Mouse (Mus musculus) liver, postnatal 0 days (tissue): ENCODE results near the gene Sgk1. TPM values are rescaled to one million over a fixed set of nuclear protein-coding genes. Genes with fewer than 3 reads are reported as not detected.

ENCODE experiments used
- ATAC-seq: fragments of 200-750 bp; cut with Nextera tagmentation; 2 replicates; pipeline ENCODE4 v1.8.0; 2017; ENCODE audit warnings: mild to moderate bottlenecking, moderate library complexity
- DNase-seq: peaks from one replicate; pipeline ENCODE4 v3.0.0-alpha.2; 2016
- H3K27ac ChIP-seq: fragments of 300-500 bp; sonication (generic); 2 replicates; pipeline ENCODE4 v1.5.1; 2014; ENCODE audit warnings: antibody characterized with exemption, moderate library complexity, mild to moderate bottlenecking, low read depth
- H3K27me3 ChIP-seq: fragments of 300-500 bp; sonication (generic); 2 replicates; pipeline ENCODE4 v1.6.1; 2014; ENCODE audit warnings: low read length, control low read depth, mixed read lengths; ENCODE audit not compliant: insufficient read depth
- H3K36me3 ChIP-seq: fragments of 300-500 bp; sonication (generic); replicated peaks from 2 replicates; pipeline ENCODE4 v1.6.1; 2014; ENCODE audit warnings: mild to moderate bottlenecking, control low read depth, low read length, moderate library complexity, mixed read lengths; ENCODE audit not compliant: insufficient read depth
- H3K4me1 ChIP-seq: fragments of 300-500 bp; sonication (generic); 2 replicates; pipeline ENCODE4 v1.6.1; 2014; ENCODE audit warnings: antibody characterized with exemption, mild to moderate bottlenecking, control low read depth; ENCODE audit not compliant: insufficient read depth
- H3K4me2 ChIP-seq: fragments of 300-500 bp; sonication (generic); 2 replicates; pipeline ENCODE4 v1.6.1; 2014; ENCODE audit warnings: low read depth, mild to moderate bottlenecking, low read length, moderate library complexity, mixed read lengths
- H3K4me3 ChIP-seq: fragments of 300-500 bp; sonication (generic); 2 replicates; pipeline ENCODE4 v1.5.1; 2014; ENCODE audit warnings: low read depth, low read length
- H3K9ac ChIP-seq: fragments of 300-500 bp; sonication (generic); replicated peaks from 2 replicates; pipeline ENCODE4 v1.6.1; 2014; ENCODE audit warnings: mild to moderate bottlenecking, moderate library complexity
- H3K9me3 ChIP-seq: fragments of 300-500 bp; sonication (generic); 2 replicates; pipeline ENCODE4 v1.6.1; 2016; ENCODE audit warnings: mild to moderate bottlenecking, control low read depth, low read length, mixed read lengths
- CTCF ChIP-seq: sonication (generic); IDR thresholded peaks from 2 replicates; pipeline ENCODE4 v1.5.1; 2016; ENCODE audit warnings: antibody characterized with exemption, low read depth
- EP300 ChIP-seq: IDR thresholded peaks from 2 replicates; pipeline ENCODE4 v1.6.1; 2016; ENCODE audit warnings: antibody characterized with exemption, low read depth, mild to moderate bottlenecking
- WGBS: fragments of 180-500 bp; shearing (Covaris S2); extraction: QIAGEN DNeasy Blood & Tissue Kit; methylation state at CpG from one replicate; pipeline ENCODE4 v1.1.7; 2014; ENCODE audit not compliant: insufficient replicate concordance; 5-methylcytosine and 5-hydroxymethylcytosine counted together
- polyA plus RNA-seq: library from polyadenylated mRNA; unstranded; fragments of >200 nt; fragmentation: Nextera tagmentation; extraction: Ambion mirVana; gene quantifications from 2 replicates; pipeline ENCODE4 v1.2.1, GENCODE M21; 2015

The Sgk1 gene
- polyA plus RNA-seq, 1 experiment from 2014 or later, result 20.6 TPM

DNA sequence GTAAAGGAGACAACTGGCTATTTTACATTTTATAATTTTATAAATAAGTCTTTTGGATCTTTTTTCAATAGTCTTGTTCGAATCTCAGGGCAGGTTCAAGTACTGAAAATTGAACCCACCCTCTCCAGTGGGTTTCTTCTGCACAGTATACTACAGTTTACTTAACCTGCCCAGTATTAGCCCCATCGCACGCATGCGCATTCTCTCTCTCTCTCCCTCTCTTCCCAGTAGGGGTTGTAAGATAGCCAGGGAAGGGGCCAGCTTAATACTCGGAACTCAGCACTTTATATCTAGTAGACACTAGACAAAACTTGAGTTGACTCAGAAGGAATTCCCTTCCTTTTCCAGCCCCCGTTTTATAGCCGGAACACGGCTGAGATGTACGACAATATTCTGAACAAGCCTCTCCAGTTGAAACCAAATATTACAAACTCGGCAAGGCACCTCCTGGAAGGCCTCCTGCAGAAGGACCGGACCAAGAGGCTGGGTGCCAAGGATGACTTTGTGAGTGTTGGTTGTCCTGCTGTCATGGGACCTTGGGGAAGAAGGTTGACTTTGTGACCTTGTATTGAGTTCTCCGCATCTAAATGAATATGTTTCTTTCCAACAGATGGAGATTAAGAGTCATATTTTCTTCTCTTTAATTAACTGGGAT is 115.7 kb downstream of the Sgk1 start:
- H3K9ac ChIP-seq, result peak overlapping the region; percentile 26; the same call in 1 of the 2 replicates

DNA sequence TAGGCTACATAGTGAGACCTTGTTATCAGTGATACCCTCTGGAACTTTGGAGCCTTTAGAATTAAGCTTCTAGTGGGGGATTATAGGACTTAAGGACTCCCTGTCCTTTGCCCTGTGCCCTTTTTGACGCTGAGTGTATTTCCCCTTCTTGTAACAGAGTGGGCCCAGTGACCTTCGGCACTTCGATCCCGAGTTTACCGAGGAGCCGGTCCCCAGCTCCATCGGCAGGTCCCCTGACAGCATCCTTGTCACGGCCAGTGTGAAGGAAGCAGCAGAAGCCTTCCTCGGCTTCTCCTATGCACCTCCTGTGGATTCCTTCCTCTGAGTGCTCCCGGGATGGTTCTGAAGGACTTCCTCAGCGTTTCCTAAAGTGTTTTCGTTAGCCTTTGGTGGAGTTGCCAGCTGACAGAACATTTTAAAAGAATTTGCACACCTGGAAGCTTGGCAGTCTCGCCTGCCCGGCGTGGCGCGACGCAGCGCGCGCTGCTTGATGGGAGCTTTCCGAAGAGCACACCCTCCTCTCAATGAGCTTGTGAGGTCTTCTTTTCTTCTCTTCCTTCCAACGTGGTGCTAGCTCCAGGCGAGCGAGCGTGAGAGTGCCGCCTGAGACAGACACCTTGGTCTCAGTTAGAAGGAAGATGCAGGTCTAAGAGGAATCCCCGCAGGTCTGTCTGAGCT is 116.7 kb downstream of the Sgk1 start:
- Histone ChIP-seq H3K4me2 (peak overlapping the region; percentile 81), H3K27ac (no peak overlapping the region), H3K9me3 (no peaks in the 10 kb centered on the region), H3K4me3 (peak overlapping the region; percentile 64), H3K36me3 (peaks cover 30% of the 10 kb centered on the region), H3K9ac (peak overlapping the region; percentile 44; the same call in 1 of the 2 replicates), H3K4me1 (no peaks in the 10 kb centered on the region), H3K27me3 (no peaks in the 10 kb centered on the region)
- TF ChIP-seq CTCF (no peak), EP300 (no peak)
- ATAC-seq, result no peak
- 77% methylated on average over 28 of the region's 28 CpGs for WGBS
- DNase-seq, result no peak

More for the DNA sequence above, 115.7 kb downstream of the Sgk1 start:
- H3K4me2 ChIP-seq, result peak overlapping the region; percentile 81
- H3K27me3 ChIP-seq, result no peaks in the 10 kb centered on the region; the same call in 1 of the 2 replicates
- no peaks in the 10 kb centered on the region for H3K4me1 ChIP-seq
- ATAC-seq, result no peak
- peaks cover 30% of the 10 kb centered on the region for H3K36me3 ChIP-seq
- peak overlapping the region; percentile 64 for H3K4me3 ChIP-seq
- 85% methylated on average over 12 of the region's 12 CpGs for WGBS
- no peaks in the 10 kb centered on the region for H3K9me3 ChIP-seq
- H3K27ac ChIP-seq, result no peak overlapping the region
- no peak for DNase-seq
- TF ChIP-seq EP300 (no peak; the same call in 1 of the 2 replicates), CTCF (no peak)

DNA sequence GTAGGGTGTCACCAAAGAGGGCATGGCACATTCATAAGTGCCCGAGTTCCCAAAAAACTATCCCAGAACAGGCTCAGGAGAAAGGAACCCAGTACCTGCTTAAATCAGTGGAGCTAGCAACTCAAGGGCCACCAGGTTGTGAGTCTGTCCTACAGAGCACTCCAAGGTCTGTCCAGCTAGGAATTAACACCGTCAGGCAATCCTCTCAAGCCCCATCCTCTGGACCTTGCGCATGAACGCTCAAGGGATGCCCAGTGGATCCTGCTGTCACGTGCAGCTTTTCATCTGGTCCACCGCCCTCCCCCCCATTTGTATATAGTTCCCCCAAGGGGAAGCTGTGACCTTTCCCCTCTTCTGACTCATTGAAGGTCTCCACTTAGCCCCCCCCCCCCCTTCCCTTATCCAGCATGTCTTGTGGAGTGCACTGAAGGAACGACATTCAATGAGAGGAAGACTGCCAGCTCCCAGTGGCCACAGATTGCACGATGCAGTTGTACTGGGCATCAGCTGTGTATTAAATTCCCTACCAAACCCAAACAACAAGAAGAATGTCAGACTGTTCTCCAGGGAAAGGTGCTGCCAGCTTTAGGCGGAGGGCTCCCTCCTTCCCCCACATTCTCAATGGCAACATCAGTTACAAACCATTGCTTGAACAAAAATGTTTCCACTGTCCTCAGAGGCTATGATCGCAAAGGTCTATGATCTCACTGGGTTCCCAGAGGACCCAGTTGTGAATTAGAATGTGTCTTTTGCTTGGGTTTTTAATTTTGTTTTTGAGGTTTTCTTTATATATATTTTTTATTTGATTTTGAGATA is 118.7 kb downstream of the Sgk1 start:
- peaks cover 30% of the 10 kb centered on the region for H3K36me3 ChIP-seq
- 68% methylated on average over 10 of the region's 10 CpGs for WGBS
- no peak overlapping the region for H3K4me2 ChIP-seq
- DNase-seq, result peak; percentile 47
- TF ChIP-seq CTCF, result no peak
- TF ChIP-seq EP300, result no peak
- no peak overlapping the region for H3K4me3 ChIP-seq
- H3K4me1 ChIP-seq, result no peaks in the 10 kb centered on the region
- no peak overlapping the region for H3K9ac ChIP-seq
- H3K27ac ChIP-seq, result peak overlapping the region; percentile 18; the same call in 1 of the 2 replicates
- H3K9me3 ChIP-seq, result no peaks in the 10 kb centered on the region
- H3K27me3 ChIP-seq, result no peaks in the 10 kb centered on the region
- ATAC-seq, result peak; percentile 57

DNA sequence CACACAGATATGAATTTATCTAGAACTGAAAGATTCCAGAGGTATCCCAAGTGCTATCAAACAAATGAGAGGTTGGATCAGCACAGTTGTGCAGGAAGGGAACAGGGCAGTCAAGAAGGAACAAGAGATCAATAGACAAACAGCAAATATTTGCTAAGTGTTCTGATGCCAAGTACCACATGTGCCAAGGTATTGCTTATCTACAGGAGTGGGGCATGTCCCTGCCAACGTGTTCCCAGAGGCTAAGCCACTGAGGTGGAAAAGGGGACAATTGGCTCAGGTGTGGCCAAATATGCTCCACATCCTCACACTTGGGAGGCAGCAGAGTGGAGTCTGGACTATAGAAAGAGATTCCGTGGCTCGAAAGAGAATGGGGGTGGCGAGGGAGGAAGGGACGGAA is 119.6 kb downstream of the Sgk1 start:
- Histone ChIP-seq H3K9ac (no peak overlapping the region), H3K9me3 (no peaks in the 10 kb centered on the region), H3K27ac (no peak overlapping the region), H3K27me3 (no peaks in the 10 kb centered on the region), H3K4me1 (no peaks in the 10 kb centered on the region), H3K4me2 (no peak overlapping the region), H3K4me3 (no peak overlapping the region), H3K36me3 (peaks cover 23% of the 10 kb centered on the region)
- ATAC-seq (peak; percentile 70), DNase-seq (no peak)
- TF ChIP-seq CTCF (no peak), EP300 (peak; percentile 68)
- 70% methylated on average over 3 of the region's 5 CpGs for WGBS

DNA sequence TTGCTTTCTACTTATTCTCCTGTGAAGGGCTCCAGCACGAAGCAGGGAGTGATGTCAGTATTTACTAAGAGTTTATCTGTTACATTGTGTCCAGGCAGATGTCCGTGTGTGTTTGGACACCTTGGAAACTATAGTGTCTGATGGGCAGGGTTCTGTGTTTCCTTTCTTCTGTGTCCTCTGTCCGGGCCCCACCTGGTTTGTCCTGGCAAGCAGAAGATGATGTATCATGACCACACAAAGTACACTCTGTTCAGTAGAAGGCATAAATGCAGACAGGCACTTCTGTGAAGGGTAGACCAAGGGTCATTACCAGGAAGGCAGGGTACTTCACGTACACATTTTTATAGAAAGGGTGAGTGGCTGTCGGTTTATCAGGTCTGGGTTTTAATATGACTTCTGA is 122.8 kb downstream of the Sgk1 start:
- no peaks in the 10 kb centered on the region for H3K27me3 ChIP-seq
- 67% methylated on average over 5 of the region's 5 CpGs for WGBS
- H3K9ac ChIP-seq, result no peak overlapping the region
- H3K36me3 ChIP-seq, result no peaks in the 10 kb centered on the region
- no peaks in the 10 kb centered on the region for H3K4me1 ChIP-seq
- DNase-seq, result no peak
- no peak overlapping the region for H3K27ac ChIP-seq
- H3K4me2 ChIP-seq, result no peak overlapping the region
- no peak overlapping the region for H3K4me3 ChIP-seq
- ATAC-seq, result peak; percentile 10; the same call in 1 of the 2 replicates
- TF ChIP-seq CTCF, result no peak
- peak; percentile 83 for TF ChIP-seq EP300
- no peaks in the 10 kb centered on the region for H3K9me3 ChIP-seq

DNA sequence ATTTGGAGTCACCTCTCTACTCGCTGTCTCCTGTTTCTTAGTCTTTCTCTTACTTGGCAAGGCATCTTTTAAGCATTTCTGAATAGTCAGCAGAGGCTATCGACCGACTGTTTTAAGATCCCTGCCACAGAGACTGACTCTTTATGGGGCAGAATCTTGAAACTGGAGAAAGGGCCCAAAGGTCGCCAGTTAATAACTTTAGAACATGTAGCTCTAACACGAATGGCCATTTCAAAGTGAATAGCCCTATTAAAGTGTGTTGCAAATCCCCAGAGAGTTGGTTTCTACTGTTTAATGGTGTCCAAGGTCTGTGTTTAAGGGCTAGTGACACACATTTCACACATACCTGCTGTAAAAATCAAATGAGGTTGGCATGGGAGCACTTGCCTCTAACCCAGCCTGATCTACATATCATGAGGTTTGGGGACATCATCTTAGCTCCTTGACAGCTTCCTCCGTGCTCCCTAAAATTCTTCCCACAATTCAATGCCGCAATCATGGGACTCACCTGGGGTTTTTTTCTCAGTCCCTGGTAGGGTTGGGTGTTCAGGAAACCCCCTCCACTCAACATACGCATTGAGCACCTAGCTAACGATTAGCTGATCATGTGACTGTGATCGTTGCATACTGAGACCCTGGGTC is 125.3 kb downstream of the Sgk1 start:
- ATAC-seq (no peak), DNase-seq (no peak)
- H3K4me3 ChIP-seq, result no peak overlapping the region
- H3K27ac ChIP-seq, result no peak overlapping the region
- WGBS, result 74% methylated on average over 10 of the region's 10 CpGs
- no peaks in the 10 kb centered on the region for H3K9me3 ChIP-seq
- H3K36me3 ChIP-seq, result no peaks in the 10 kb centered on the region
- no peak overlapping the region for H3K4me2 ChIP-seq
- TF ChIP-seq EP300 (no peak), CTCF (no peak)
- no peaks in the 10 kb centered on the region for H3K4me1 ChIP-seq
- no peak overlapping the region for H3K9ac ChIP-seq
- H3K27me3 ChIP-seq, result no peaks in the 10 kb centered on the region
